9 mouse cellular contexts compared by ENCODE assay signal in the genomic region with DNA sequence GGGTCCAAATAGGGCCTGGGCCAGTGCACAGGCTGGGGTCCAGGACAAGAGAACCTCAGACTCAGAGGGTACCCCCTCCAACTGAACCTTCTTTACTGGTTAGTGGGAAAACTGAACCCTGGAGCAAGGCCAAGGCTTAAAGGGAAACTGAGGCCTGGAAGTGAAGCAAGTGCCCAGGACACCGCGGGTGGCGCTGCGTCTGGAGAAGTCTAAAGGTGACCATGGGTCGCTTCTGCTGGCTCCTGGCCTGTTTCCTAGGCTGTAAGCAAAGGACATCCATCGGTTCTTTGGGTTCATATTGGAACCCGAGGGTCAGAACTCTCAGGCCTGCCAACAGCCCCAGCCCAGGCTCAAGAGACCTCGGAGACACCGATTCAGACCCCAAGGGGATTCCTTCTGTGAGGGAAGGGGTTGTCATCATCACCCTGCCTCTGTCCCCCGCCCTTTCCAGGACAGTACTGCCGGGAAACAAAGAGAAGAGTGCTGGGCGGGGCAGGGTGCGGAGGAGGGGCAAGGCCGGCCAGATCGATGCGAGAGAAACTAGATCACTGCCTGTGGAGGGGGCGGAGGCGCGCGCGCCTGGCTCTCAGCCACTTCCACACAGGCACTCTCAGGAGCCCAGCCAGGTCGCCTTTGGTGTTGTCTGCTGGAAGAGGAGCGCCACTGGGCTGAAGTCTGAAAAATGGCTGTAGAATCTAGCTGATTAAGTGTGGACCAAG. TPM values are rescaled to one million over a fixed set of nuclear protein-coding genes. Genes with fewer than 3 reads are reported as not detected.
A peak's percentile ranks its signal among the peaks of the same experiment; 100 is the strongest.
DNase-seq lines count a peak whose midpoint lies in the region; ATAC-seq lines count a peak whose summit lies in the region.
"Had no signal": no experiment of that assay in that cellular context is flagged by ENCODE, and none has a peak within 500 bp of the region (broad histone marks: within the 10 kb centered on the region; RNA-seq: fewer than 3 reads in every experiment).

No protein-coding gene starts in this region.

- peak overlapping the region; percentile 78; the same call in 1 of the 2 replicates for H3K9ac ChIP-seq in intestine, embryonic 14.5 days (ENCODE audit: low read length)
- H3K9ac ChIP-seq in stomach, embryonic 14.5 days (replicated peaks; ENCODE audit: low read depth, low read length) = no peak overlapping the region

- H3K36me3 ChIP-seq in intestine, embryonic 14.5 days (ENCODE audit: control insufficient read depth, insufficient read depth, low read length) = no peaks in the 10 kb centered on the region
- no peaks in the 10 kb centered on the region for H3K36me3 ChIP-seq in stomach, embryonic 14.5 days (ENCODE audit: control insufficient read depth, insufficient read depth, low read length)

- 6% methylated on average over 23 of the region's 23 CpGs for WGBS in intestine, embryonic 14.5 days
- WGBS in stomach, embryonic 14.5 days = 7% methylated on average over 23 of the region's 23 CpGs

- no peak overlapping the region for H3K27ac ChIP-seq in intestine, embryonic 14.5 days (ENCODE audit: low read depth)
- H3K27ac ChIP-seq in stomach, embryonic 14.5 days (ENCODE audit: low read length) = peak overlapping the region; percentile 36; the same call in 1 of the 2 replicates

- no peaks in the 10 kb centered on the region for H3K27me3 ChIP-seq in intestine, embryonic 14.5 days (replicated peaks; ENCODE audit: control insufficient read depth, insufficient read depth, low read length)
- H3K27me3 ChIP-seq in stomach, embryonic 14.5 days (ENCODE audit: control insufficient read depth, insufficient read depth, low read length) = no peaks in the 10 kb centered on the region

- H3K4me2 ChIP-seq in intestine, embryonic 14.5 days (ENCODE audit: low read length) = peak overlapping the region; percentile 87
- peak overlapping the region; percentile 94 for H3K4me2 ChIP-seq in stomach, embryonic 14.5 days (replicated peaks; ENCODE audit: low read depth, low read length)

- ATAC-seq in intestine, embryonic 14.5 days (replicated peaks; ENCODE audit: low FRiP score, low TSS enrichment, low read depth) = peak; percentile 61
- ATAC-seq in stomach, embryonic 14.5 days (ENCODE audit: insufficient number of reproducible peaks, insufficient read depth, low FRiP score, low read depth) = peak; percentile 29; the same call in 1 of the 2 replicates

- peak; percentile 65 for DNase-seq in layer of hippocampus, adult 11-12 months (ENCODE audit: low spot score)
- DNase-seq in layer of hippocampus, adult 9-10 months (ENCODE audit: low spot score) = no peak
- peak; percentile 72 for DNase-seq in cerebellum, adult 9-11 months
- DNase-seq in gastrocnemius, postnatal 10 days = peak; percentile 63
- DNase-seq in intestine, embryonic 14.5 days (ENCODE audit: low spot score) = peak; percentile 77
- DNase-seq in mesoderm, embryonic 11.5 days (ENCODE audit: low read depth, low spot score) = peak; percentile 72
- no peak for DNase-seq in thymus, postnatal 36 days

- H3K4me1 ChIP-seq in intestine, embryonic 14.5 days (replicated peaks; ENCODE audit: control insufficient read depth, insufficient read depth, low read length) = peaks cover 12% of the 10 kb centered on the region
- H3K4me1 ChIP-seq in stomach, embryonic 14.5 days (ENCODE audit: control insufficient read depth, insufficient read depth, low read length) = peaks cover 11% of the 10 kb centered on the region; the same call in 1 of the 2 replicates

- no peaks in the 10 kb centered on the region for H3K9me3 ChIP-seq in intestine, embryonic 14.5 days (ENCODE audit: control insufficient read depth, low read length)
- no peaks in the 10 kb centered on the region for H3K9me3 ChIP-seq in stomach, embryonic 14.5 days (ENCODE audit: control insufficient read depth, low read depth, low read length)

- peak overlapping the region; percentile 61 for H3K4me3 ChIP-seq in intestine, embryonic 14.5 days (ENCODE audit: low read depth, low read length)
- peak overlapping the region; percentile 73; the same call in 1 of the 2 replicates for H3K4me3 ChIP-seq in stomach, embryonic 14.5 days (ENCODE audit: low read depth, low read length)

RNA-seq across cellular contexts. Expression of gene Shc2, which starts 0.9 kb away (rescaled TPM):
- 1 to 10 TPM; 2.7 to 5.3 TPM for total RNA-seq in gastrocnemius, postnatal 10 days (2021)
- 8.1 and 8.4 TPM in 2 replicates for polyA plus RNA-seq in intestine, embryonic 14.5 days (2014; fragmentation: Nextera tagmentation; extraction: Ambion mirVana)
- polyA plus RNA-seq in stomach, embryonic 14.5 days (2014; fragmentation: Nextera tagmentation; extraction: Ambion mirVana) = 7.1 and 7.7 TPM in 2 replicates
- total RNA-seq: MEL had no signal

RNA-seq across cellular contexts. Expression of gene Odf3l2, which starts 6.9 kb away (rescaled TPM):
- under 1 TPM; 0.26 to 0.97 TPM for total RNA-seq in gastrocnemius, postnatal 10 days (2021)
- not detected in 2 replicates for polyA plus RNA-seq in intestine, embryonic 14.5 days (2014; fragmentation: Nextera tagmentation; extraction: Ambion mirVana)
- 0.20 TPM in 1 of 2 replicates, not detected in the other for polyA plus RNA-seq in stomach, embryonic 14.5 days (2014; fragmentation: Nextera tagmentation; extraction: Ambion mirVana)
- total RNA-seq: MEL had no signal

RNA-seq across cellular contexts. Expression of gene C2cd4c, which starts 24.8 kb away (rescaled TPM):
- total RNA-seq in gastrocnemius, postnatal 10 days (2021) = under 1 TPM; 0.07 to 0.16 TPM
- polyA plus RNA-seq in intestine, embryonic 14.5 days (2014; fragmentation: Nextera tagmentation; extraction: Ambion mirVana) = 0.19 TPM in 1 of 2 replicates, not detected in the other
- polyA plus RNA-seq in stomach, embryonic 14.5 days (2014; fragmentation: Nextera tagmentation; extraction: Ambion mirVana) = 0.04 and 0.13 TPM in 2 replicates
- total RNA-seq: MEL had no signal

RNA-seq across cellular contexts. Expression of gene Madcam1, which starts 25.7 kb away (rescaled TPM):
- total RNA-seq in gastrocnemius, postnatal 10 days (2021) = not detected
- polyA plus RNA-seq in intestine, embryonic 14.5 days (2014; fragmentation: Nextera tagmentation; extraction: Ambion mirVana) = 32.5 and 34.7 TPM in 2 replicates
- polyA plus RNA-seq in stomach, embryonic 14.5 days (2014; fragmentation: Nextera tagmentation; extraction: Ambion mirVana) = 29.7 and 30.0 TPM in 2 replicates
- total RNA-seq: MEL had no signal

RNA-seq across cellular contexts. Expression of gene Tpgs1, which starts 30.5 kb away (rescaled TPM):
- 10 to 100 TPM; 18.3 to 18.7 TPM for total RNA-seq in gastrocnemius, postnatal 10 days (2021)
- polyA plus RNA-seq in intestine, embryonic 14.5 days (2014; fragmentation: Nextera tagmentation; extraction: Ambion mirVana) = 80.1 and 81.2 TPM in 2 replicates
- 64.5 and 64.8 TPM in 2 replicates for polyA plus RNA-seq in stomach, embryonic 14.5 days (2014; fragmentation: Nextera tagmentation; extraction: Ambion mirVana)

Comparison
In these comparisons a context has a peak if more than half of its experiments do, and no peak if none do; other contexts are left out.
1. DNase-seq: peak in layer of hippocampus, adult 11-12 months (single experiment), cerebellum, adult 9-11 months (single experiment), gastrocnemius, postnatal 10 days (single experiment), intestine, embryonic 14.5 days (single experiment) and mesoderm, embryonic 11.5 days (single experiment); none in layer of hippocampus, adult 9-10 months (single experiment) and thymus, postnatal 36 days (0 of 2).